10 mouse cellular contexts compared by ENCODE assay signal in genomic region chr8:11411504-11412124, GRCm38 (mm10).
DNase-seq lines count a peak whose midpoint lies in the region; ATAC-seq and TF ChIP-seq lines count a peak whose summit lies in the region.
"Had no signal": no experiment of that assay in that cellular context is flagged by ENCODE, and none has a peak within 500 bp of the region (broad histone marks: within the 10 kb centered on the region; RNA-seq: fewer than 3 reads in every experiment).

No protein-coding gene starts in this region.

- peaks cover 31% of the 10 kb centered on the region for H3K4me1 ChIP-seq in heart, embryonic 12.5 days (replicated peaks)
- peaks cover 4% of the 10 kb centered on the region for H3K4me1 ChIP-seq in bone marrow, adult 2 months (ENCODE audit: control insufficient read depth, insufficient read depth, low read length)
- H3K4me1 ChIP-seq in neural tube, embryonic 11.5 days (ENCODE audit: control insufficient read depth, insufficient read depth, low read length), result peaks cover 9% of the 10 kb centered on the region; the same call in 1 of the 2 replicates

- 79% methylated on average over 12 of the region's 12 CpGs for WGBS in heart, embryonic 12.5 days
- WGBS in bone marrow, adult 2 months, result 64% methylated on average over 12 of the region's 12 CpGs
- 58% methylated on average over 12 of the region's 12 CpGs for WGBS in neural tube, embryonic 11.5 days

- no peaks in the 10 kb centered on the region for H3K27me3 ChIP-seq in heart, embryonic 12.5 days (replicated peaks)
- H3K27me3 ChIP-seq in neural tube, embryonic 11.5 days (ENCODE audit: control insufficient read depth, insufficient read depth, low read length), result no peaks in the 10 kb centered on the region

- DNase-seq in heart, adult 18-20 months, result peak; percentile 71 to 87
- DNase-seq in heart, postnatal 14 days, result peak; percentile 64 to 71
- no peak for DNase-seq in neural tube, embryonic 11.5 days (ENCODE audit: low spot score)
- no peak for DNase-seq in kidney, postnatal 14 days
- no peak for DNase-seq in frontal cortex, postnatal 25 days (ENCODE audit: low spot score in 2 of 2)
- DNase-seq: cerebellum, postnatal 14 days; kidney, adult 9 months had no signal

- TF ChIP-seq CTCF in bone marrow, adult 2 months (IDR thresholded peaks at IDR 0.05; ENCODE audit: control insufficient read depth, insufficient read depth, low read length), result no peak

- no peak overlapping the region for H3K4me2 ChIP-seq in heart, embryonic 12.5 days
- no peak overlapping the region for H3K4me2 ChIP-seq in neural tube, embryonic 11.5 days (ENCODE audit: low read depth)

- no peak for TF ChIP-seq POLR2A in bone marrow, adult 2 months (IDR thresholded peaks at IDR 0.05; ENCODE audit: borderline replicate concordance, control insufficient read depth, low read depth, low read length)

- H3K9me3 ChIP-seq in heart, embryonic 12.5 days (replicated peaks), result no peaks in the 10 kb centered on the region
- H3K9me3 ChIP-seq in neural tube, embryonic 11.5 days (ENCODE audit: control insufficient read depth, low read length), result no peaks in the 10 kb centered on the region

- H3K9ac ChIP-seq in heart, embryonic 12.5 days, result no peak overlapping the region
- no peak overlapping the region for H3K9ac ChIP-seq in neural tube, embryonic 11.5 days (ENCODE audit: low read length)

- no peak overlapping the region for H3K4me3 ChIP-seq in heart, embryonic 12.5 days
- no peak overlapping the region for H3K4me3 ChIP-seq in bone marrow, adult 2 months (replicated peaks; ENCODE audit: control insufficient read depth, low read depth, low read length)
- no peak overlapping the region for H3K4me3 ChIP-seq in neural tube, embryonic 11.5 days (ENCODE audit: low read depth, low read length)

- H3K27ac ChIP-seq in heart, embryonic 12.5 days (ENCODE audit: poor library complexity, severe bottlenecking), result no peak overlapping the region
- 0 out of 2 replicates have a peak overlapping the region, but pooled peaks have one; percentile 37 for H3K27ac ChIP-seq in bone marrow, adult 2 months (ENCODE audit: control insufficient read depth, insufficient read depth, low read depth, low read length, poor library complexity)
- peak overlapping the region; percentile 42; the same call in 1 of the 2 replicates for H3K27ac ChIP-seq in neural tube, embryonic 11.5 days (ENCODE audit: low read depth, low read length)

- H3K36me3 ChIP-seq in heart, embryonic 12.5 days, result peaks cover 80% of the 10 kb centered on the region
- no peaks in the 10 kb centered on the region for H3K36me3 ChIP-seq in neural tube, embryonic 11.5 days (ENCODE audit: control insufficient read depth, insufficient read depth, low read length)

- no peak for ATAC-seq in heart, embryonic 12.5 days (ENCODE audit: insufficient number of reproducible peaks, low FRiP score)
- ATAC-seq in neural tube, embryonic 11.5 days (ENCODE audit: insufficient read depth, low FRiP score, low TSS enrichment), result no peak
- ATAC-seq in megakaryocyte-erythroid progenitor cell, adult 5-6 weeks (replicated peaks; ENCODE audit: low FRiP score, low TSS enrichment, poor library complexity, severe bottlenecking), result no peak

- intact Hi-C loops in heart, postnatal 14 days (cut with DNase I), result no loop called here

Comparison
In these comparisons a context has a peak if more than half of its experiments do, and no peak if none do; other contexts are left out.
1. DNase-seq: peak in heart, adult 18-20 months (2 of 2) and heart, postnatal 14 days (2 of 2); none in neural tube, embryonic 11.5 days (single experiment), kidney, postnatal 14 days (single experiment) and frontal cortex, postnatal 25 days (0 of 2).